Mouse (Mus musculus) spleen, adult 2 months (tissue): Measurements from ENCODE around the gene Efcc1.

ENCODE experiments used
- CTCF ChIP-seq: fragments of 200-500 bp; IDR thresholded peaks from 2 replicates; pipeline ENCODE4 v1.5.1; 2011; ENCODE audit warnings: mild to moderate bottlenecking, inconsistent platforms; ENCODE audit not compliant: insufficient read depth, insufficient read length, insufficient replicate concordance; ENCODE audit errors: extremely low read depth
- POLR2A ChIP-seq: fragments of 200-500 bp; IDR thresholded peaks from 2 replicates; pipeline ENCODE4 v1.6.1; 2011; ENCODE audit warnings: low read depth, low read length, inconsistent platforms

DNA sequence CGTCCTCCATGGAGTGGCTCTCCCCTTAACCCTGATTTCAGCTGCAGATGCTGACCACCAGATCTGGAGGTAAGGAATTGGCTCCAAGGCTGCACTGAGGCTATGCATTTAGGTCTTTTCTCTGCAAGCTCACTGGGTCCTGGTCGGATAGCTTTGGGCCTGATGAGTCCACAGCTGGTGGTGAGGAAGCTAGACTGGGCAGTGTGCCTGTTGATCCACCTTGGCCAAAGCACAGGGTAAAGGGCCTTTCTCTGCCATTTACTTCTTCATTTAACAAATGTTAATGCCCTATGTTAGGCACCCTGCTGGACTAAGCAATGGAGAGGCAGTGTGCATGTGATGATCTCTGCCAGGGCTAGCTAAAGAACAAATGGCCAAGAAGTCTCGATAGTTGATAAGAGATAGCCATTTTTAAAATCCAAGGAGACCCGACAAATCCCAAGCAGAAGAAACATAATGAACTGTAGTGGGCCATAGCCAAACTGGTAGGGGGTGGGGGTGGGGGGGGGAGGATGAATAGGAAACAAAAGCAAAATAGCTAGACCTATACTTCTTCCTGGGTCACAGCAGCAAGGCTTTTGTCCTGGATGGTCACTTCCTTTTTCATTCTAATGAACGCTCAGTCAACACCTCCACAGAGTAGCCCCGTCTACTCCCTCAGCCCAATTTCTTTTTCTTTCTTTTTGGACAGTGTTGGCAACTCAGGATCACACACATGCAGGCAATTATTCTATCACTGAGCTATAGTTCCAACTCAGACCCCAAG lies 64.9 kb downstream of the Efcc1 start:
- TF ChIP-seq CTCF (no peak), POLR2A (no peak)
